Mouse (Mus musculus) right cerebral cortex, adult 2 months (tissue): ENCODE data around the gene Slco3a1.

Source experiments
- DNase-seq, 2 experiments: peaks; one replicate each; pipeline ENCODE4 v3.0.0; 2021 to 2022; ENCODE audit warnings: low spot score in 2 of 2

Slco3a1 gene

GRCm38 (mm10) chr7:74528182-74528581 lies 26.4 kb downstream of the Slco3a1 start:
- DNase-seq: no peak

GRCm38 (mm10) chr7:74527689-74528088 lies 26.9 kb downstream of the Slco3a1 start:
- DNase-seq: no peak

GRCm38 (mm10) chr7:74526030-74526429 lies 28.6 kb downstream of the Slco3a1 start:
- DNase-seq: peak; percentile 24 to 27

- no peak for DNase-seq
Observed at GRCm38 (mm10) chr7:74525586-74525985, 29.0 kb downstream of the Slco3a1 start.

GRCm38 (mm10) chr7:74524188-74524971 lies 30.2 kb downstream of the Slco3a1 start:
- no peak for DNase-seq

- DNase-seq: no peak
Observed at GRCm38 (mm10) chr7:74523086-74523485, 31.5 kb downstream of the Slco3a1 start.

GRCm38 (mm10) chr7:74522260-74522659 lies 32.3 kb downstream of the Slco3a1 start:
- DNase-seq: no peak

GRCm38 (mm10) chr7:74519386-74519785 lies 35.2 kb downstream of the Slco3a1 start:
- no peak for DNase-seq

- DNase-seq: no peak
Observed at GRCm38 (mm10) chr7:74518776-74519175, 35.8 kb downstream of the Slco3a1 start.

GRCm38 (mm10) chr7:74518255-74518654 lies 36.3 kb downstream of the Slco3a1 start:
- DNase-seq: no peak

GRCm38 (mm10) chr7:74510676-74511075 lies 43.9 kb downstream of the Slco3a1 start:
- no peak for DNase-seq

- DNase-seq: no peak
Observed at GRCm38 (mm10) chr7:74508205-74508604, 46.4 kb downstream of the Slco3a1 start.

GRCm38 (mm10) chr7:74506856-74507255 lies 47.7 kb downstream of the Slco3a1 start:
- DNase-seq: no peak

GRCm38 (mm10) chr7:74505635-74506034 lies 48.9 kb downstream of the Slco3a1 start:
- DNase-seq: no peak

- DNase-seq: no peak
Observed at GRCm38 (mm10) chr7:74501187-74501586, 53.4 kb downstream of the Slco3a1 start.

- DNase-seq: no peak
Observed at GRCm38 (mm10) chr7:74499470-74499869, 55.1 kb downstream of the Slco3a1 start.

GRCm38 (mm10) chr7:74498266-74498980 lies 56.2 kb downstream of the Slco3a1 start:
- DNase-seq: no peak

- DNase-seq: no peak
Observed at GRCm38 (mm10) chr7:74497203-74497602, 57.4 kb downstream of the Slco3a1 start.

- no peak for DNase-seq
Observed at GRCm38 (mm10) chr7:74495451-74495850, 59.1 kb downstream of the Slco3a1 start.

GRCm38 (mm10) chr7:74493775-74494174 lies 60.8 kb downstream of the Slco3a1 start:
- no peak for DNase-seq

GRCm38 (mm10) chr7:74491683-74492355 lies 62.8 kb downstream of the Slco3a1 start:
- peak in 1 of 2 experiments; percentile 37 for DNase-seq

GRCm38 (mm10) chr7:74488141-74488540 lies 66.4 kb downstream of the Slco3a1 start:
- no peak for DNase-seq
